Mouse (Mus musculus) neural tube, embryonic 14.5 days (tissue): ENCODE data around the gene Nipal3. TPM values are rescaled to one million over a fixed set of nuclear protein-coding genes. Genes with fewer than 3 reads are reported as not detected.

ENCODE experiments used
- ATAC-seq: fragments of 200-750 bp; cut with Nextera tagmentation; 2 replicates; pipeline ENCODE4 v1.8.0; 2017; ENCODE audit warnings: low read depth, mild to moderate bottlenecking, moderate TSS enrichment, moderate library complexity
- H3K27ac ChIP-seq: fragments of 300-500 bp; sonication (generic); 2 replicates; pipeline ENCODE4 v1.5.1; 2014; ENCODE audit warnings: low read depth, mild to moderate bottlenecking, control low read depth, low read length, moderate library complexity, mixed read lengths
- H3K27me3 ChIP-seq: fragments of 300-500 bp; sonication (generic); 2 replicates; pipeline ENCODE4 v1.6.1; 2014; ENCODE audit warnings: low read length; ENCODE audit not compliant: control insufficient read depth, insufficient read depth
- H3K36me3 ChIP-seq: fragments of 300-500 bp; sonication (generic); 2 replicates; pipeline ENCODE4 v1.6.1; 2014; ENCODE audit warnings: low read length, mixed read lengths; ENCODE audit not compliant: control insufficient read depth, insufficient read depth
- H3K4me1 ChIP-seq: fragments of 300-500 bp; sonication (generic); 2 replicates; pipeline ENCODE4 v1.6.1; 2014; ENCODE audit warnings: low read length; ENCODE audit not compliant: control insufficient read depth, insufficient read depth
- H3K4me2 ChIP-seq: fragments of 300-500 bp; sonication (generic); 2 replicates; pipeline ENCODE4 v1.6.1; 2014; ENCODE audit warnings: mild to moderate bottlenecking, low read depth, low read length, control low read depth
- H3K4me3 ChIP-seq: fragments of 300-500 bp; sonication (generic); 2 replicates; pipeline ENCODE4 v1.5.1; 2014; ENCODE audit warnings: low read depth, low read length, control low read depth, mixed read lengths
- H3K9ac ChIP-seq: fragments of 300-500 bp; sonication (generic); replicated peaks from 2 replicates; pipeline ENCODE4 v1.6.1; 2014; ENCODE audit warnings: low read depth, mild to moderate bottlenecking, control low read depth, low read length, mixed read lengths
- H3K9me3 ChIP-seq: fragments of 300-500 bp; sonication (generic); 2 replicates; pipeline ENCODE4 v1.6.1; 2016; ENCODE audit warnings: low read length; ENCODE audit not compliant: control insufficient read depth
- WGBS: fragments of 180-500 bp; shearing (Covaris S2); extraction: QIAGEN DNeasy Blood & Tissue Kit; methylation state at CpG from one replicate; pipeline ENCODE4 v1.1.7; 2014; 5-methylcytosine and 5-hydroxymethylcytosine counted together
- polyA plus RNA-seq: library from polyadenylated mRNA; unstranded; fragments of >200 nt; fragmentation: Nextera tagmentation; extraction: Ambion mirVana; gene quantifications from 2 replicates; pipeline ENCODE4 v1.2.1, GENCODE M21; 2014

The Nipal3 gene
- polyA plus RNA-seq, 1 experiment from 2014 or later = 14.9 TPM

DNA sequence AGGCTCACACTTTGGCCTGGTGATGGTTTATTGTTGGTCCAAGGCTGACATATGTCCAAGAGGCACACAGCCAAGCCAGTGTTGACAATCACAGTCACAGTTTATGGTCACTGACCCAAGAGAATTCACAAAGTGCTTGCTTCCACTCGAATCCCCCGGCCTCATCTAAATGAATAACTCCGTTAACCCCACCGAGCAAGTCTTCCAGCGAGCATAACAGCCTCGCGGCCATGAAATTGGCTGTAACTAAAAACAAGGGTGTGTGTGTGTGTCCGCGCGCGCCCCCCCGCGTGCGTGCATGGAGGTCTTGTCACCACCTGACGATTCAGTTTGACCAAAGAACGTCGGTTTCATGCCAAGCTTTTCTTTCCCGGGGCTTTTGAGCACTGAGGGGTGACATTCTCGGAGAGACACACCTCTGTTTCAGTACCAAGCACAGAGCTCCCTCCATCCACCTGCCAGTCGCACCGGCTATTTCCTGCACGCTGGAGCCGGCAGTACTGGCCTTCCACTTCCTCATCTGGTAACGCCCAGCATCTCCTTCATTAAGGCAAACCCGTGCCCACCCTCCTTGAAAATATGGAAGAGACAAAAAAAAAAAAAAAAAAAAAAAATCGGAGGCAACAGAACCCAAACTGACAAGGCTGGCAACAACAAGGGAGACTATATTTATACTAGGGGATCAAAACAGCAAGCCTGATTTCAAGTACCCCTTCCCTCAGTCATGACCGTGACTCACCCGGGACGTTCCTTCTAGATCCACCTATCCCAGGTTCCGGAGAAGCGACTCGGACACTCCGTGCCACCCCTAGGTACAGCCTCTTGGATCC, 932 bp downstream of the Nipal3 start:
- peak overlapping the region; percentile 90 for H3K4me2 ChIP-seq
- peaks cover 8% of the 10 kb centered on the region for H3K4me1 ChIP-seq
- H3K36me3 ChIP-seq = peaks cover 4% of the 10 kb centered on the region
- peak overlapping the region; percentile 47 for H3K9ac ChIP-seq
- peak overlapping the region; percentile 56 for H3K4me3 ChIP-seq
- 0 out of 2 replicates have a peak overlapping the region, but pooled peaks have one; percentile 5 for H3K27ac ChIP-seq
- H3K27me3 ChIP-seq = no peaks in the 10 kb centered on the region
- WGBS = under 1% methylated on average over 33 of the region's 33 CpGs
- no peaks in the 10 kb centered on the region for H3K9me3 ChIP-seq
- ATAC-seq = no peak

- peaks cover 4% of the 10 kb centered on the region for H3K36me3 ChIP-seq
- no peak overlapping the region for H3K9ac ChIP-seq
- no peak for ATAC-seq
- 0 out of 2 replicates have a peak overlapping the region, but pooled peaks have one; percentile 5 for H3K27ac ChIP-seq
- no peaks in the 10 kb centered on the region for H3K9me3 ChIP-seq
- peak overlapping the region; percentile 56 for H3K4me3 ChIP-seq
- H3K27me3 ChIP-seq = no peaks in the 10 kb centered on the region
- H3K4me1 ChIP-seq = peaks cover 8% of the 10 kb centered on the region
- WGBS = 45% methylated on average over 4 of the region's 4 CpGs
- peak overlapping the region; percentile 90 for H3K4me2 ChIP-seq
These were observed 1.6 kb downstream of the Nipal3 start for GRCm38 (mm10) chr4:135493271-135493670.

- Histone ChIP-seq H3K4me1 (peaks cover 8% of the 10 kb centered on the region), H3K9me3 (no peaks in the 10 kb centered on the region), H3K4me2 (no peak overlapping the region), H3K36me3 (peaks cover 4% of the 10 kb centered on the region), H3K27ac (no peak overlapping the region), H3K27me3 (no peaks in the 10 kb centered on the region), H3K9ac (no peak overlapping the region), H3K4me3 (no peak overlapping the region)
- no peak for ATAC-seq
- WGBS = 92% methylated on average over 7 of the region's 7 CpGs
These were observed 5.6 kb downstream of the Nipal3 start for GRCm38 (mm10) chr4:135489256-135489655.

- H3K4me1 ChIP-seq = no peaks in the 10 kb centered on the region
- no peak for ATAC-seq
- no peaks in the 10 kb centered on the region for H3K27me3 ChIP-seq
- no peaks in the 10 kb centered on the region for H3K9me3 ChIP-seq
- no peak overlapping the region for H3K4me2 ChIP-seq
- peaks cover 4% of the 10 kb centered on the region for H3K36me3 ChIP-seq
- WGBS = 87% methylated on average over 11 of the region's 11 CpGs
- H3K9ac ChIP-seq = no peak overlapping the region
- H3K27ac ChIP-seq = no peak overlapping the region
- no peak overlapping the region for H3K4me3 ChIP-seq
These were observed 8.5 kb downstream of the Nipal3 start for GRCm38 (mm10) chr4:135486352-135486751.

- Histone ChIP-seq H3K4me3 (no peak overlapping the region), H3K27me3 (no peaks in the 10 kb centered on the region), H3K9me3 (no peaks in the 10 kb centered on the region), H3K4me2 (no peak overlapping the region), H3K27ac (no peak overlapping the region), H3K4me1 (no peaks in the 10 kb centered on the region), H3K9ac (no peak overlapping the region), H3K36me3 (peaks cover under 1% of the 10 kb centered on the region; the same call in 1 of the 2 replicates)
- 43% methylated on average over 10 of the region's 10 CpGs for WGBS
- ATAC-seq = no peak
These were observed 9.8 kb downstream of the Nipal3 start for GRCm38 (mm10) chr4:135485086-135485485.

GRCm38 (mm10) chr4:135480370-135480769, 14.5 kb downstream of the Nipal3 start:
- Histone ChIP-seq H3K36me3 (no peaks in the 10 kb centered on the region), H3K9me3 (no peaks in the 10 kb centered on the region), H3K4me2 (no peak overlapping the region), H3K27ac (no peak overlapping the region), H3K4me1 (no peaks in the 10 kb centered on the region), H3K27me3 (no peaks in the 10 kb centered on the region), H3K9ac (no peak overlapping the region), H3K4me3 (no peak overlapping the region)
- WGBS = 76% methylated on average over 9 of the region's 9 CpGs
- no peak for ATAC-seq

GRCm38 (mm10) chr4:135477851-135478250, 17.0 kb downstream of the Nipal3 start:
- WGBS = 86% methylated on average over 10 of the region's 10 CpGs
- ATAC-seq = no peak
- no peak overlapping the region for H3K27ac ChIP-seq
- H3K9me3 ChIP-seq = no peaks in the 10 kb centered on the region
- H3K4me1 ChIP-seq = no peaks in the 10 kb centered on the region
- H3K27me3 ChIP-seq = no peaks in the 10 kb centered on the region
- H3K4me3 ChIP-seq = no peak overlapping the region
- H3K9ac ChIP-seq = no peak overlapping the region
- H3K4me2 ChIP-seq = no peak overlapping the region
- no peaks in the 10 kb centered on the region for H3K36me3 ChIP-seq

- H3K4me1 ChIP-seq = no peaks in the 10 kb centered on the region
- ATAC-seq = no peak
- no peak overlapping the region for H3K27ac ChIP-seq
- no peak overlapping the region for H3K4me2 ChIP-seq
- 93% methylated on average over 11 of the region's 11 CpGs for WGBS
- no peak overlapping the region for H3K4me3 ChIP-seq
- H3K27me3 ChIP-seq = no peaks in the 10 kb centered on the region
- H3K36me3 ChIP-seq = peaks cover 11% of the 10 kb centered on the region
- H3K9me3 ChIP-seq = no peaks in the 10 kb centered on the region
- no peak overlapping the region for H3K9ac ChIP-seq
These were observed 31.4 kb downstream of the Nipal3 start for GRCm38 (mm10) chr4:135463406-135463805.

- H3K4me2 ChIP-seq = no peak overlapping the region
- WGBS = 38% methylated on average over 12 of the region's 12 CpGs
- no peak overlapping the region for H3K9ac ChIP-seq
- H3K9me3 ChIP-seq = no peaks in the 10 kb centered on the region
- no peaks in the 10 kb centered on the region for H3K36me3 ChIP-seq
- H3K4me3 ChIP-seq = no peak overlapping the region
- no peak for ATAC-seq
- peaks cover 4% of the 10 kb centered on the region; the same call in 1 of the 2 replicates for H3K4me1 ChIP-seq
- no peaks in the 10 kb centered on the region for H3K27me3 ChIP-seq
- no peak overlapping the region for H3K27ac ChIP-seq
These were observed 41.3 kb downstream of the Nipal3 start for GRCm38 (mm10) chr4:135453572-135453971.
